Comparison of ENCODE assay signal across 8 mouse cellular contexts in genomic region chr4:128961301-128962028, GRCm38 (mm10). TPM values are rescaled to one million over a fixed set of nuclear protein-coding genes. Genes with fewer than 3 reads are reported as not detected.
DNase-seq lines count a peak whose midpoint lies in the region; ATAC-seq and TF ChIP-seq lines count a peak whose summit lies in the region.

No protein-coding gene starts in this region.

- H3K4me2 ChIP-seq in hindbrain, embryonic 15.5 days = peak overlapping the region; percentile 91
- peak overlapping the region; percentile 71 for H3K4me2 ChIP-seq in midbrain, postnatal 0 days (ENCODE audit: low read depth, low read length, poor library complexity, severe bottlenecking)

- H3K4me3 ChIP-seq in liver, adult 2 months (ENCODE audit: insufficient read depth, low read depth, low read length) = peak overlapping the region; percentile 83
- peak overlapping the region; percentile 85 for H3K4me3 ChIP-seq in hindbrain, embryonic 15.5 days
- H3K4me3 ChIP-seq in midbrain, postnatal 0 days (ENCODE audit: low read depth, low read length) = peak overlapping the region; percentile 55

- no peaks in the 10 kb centered on the region for H3K36me3 ChIP-seq in liver, adult 2 months (ENCODE audit: control insufficient read depth, insufficient read depth, low read length)
- no peaks in the 10 kb centered on the region for H3K36me3 ChIP-seq in hindbrain, embryonic 15.5 days
- H3K36me3 ChIP-seq in midbrain, postnatal 0 days (ENCODE audit: insufficient read depth, low read length) = no peaks in the 10 kb centered on the region

- H3K79me2 ChIP-seq in liver, adult 2 months (ENCODE audit: control insufficient read depth, insufficient read depth, low read length) = 0 out of 2 replicates have a peak, but pooled peaks cover 3% of the 10 kb centered on the region

- no peak for TF ChIP-seq POLR2A in liver, adult 2 months (IDR thresholded peaks at IDR 0.05; ENCODE audit: extremely low read depth, insufficient read depth, low read length)

- no peak for DNase-seq in liver, adult 2 months (ENCODE audit: extremely low read depth, low read depth, low spot score)
- DNase-seq in liver = no peak
- peak; percentile 23 for DNase-seq in embryo, embryonic 10.5 days (ENCODE audit: low spot score)
- DNase-seq in midbrain, postnatal 0 days (ENCODE audit: low spot score) = no peak
- DNase-seq in right cerebral cortex, postnatal 10 days (ENCODE audit: low spot score in 2 of 2) = no peak
- DNase-seq in layer of hippocampus, postnatal 14 days (ENCODE audit: low spot score in 2 of 2) = no peak
- no peak for DNase-seq in testis, postnatal 14 days (ENCODE audit: low spot score)

- no peaks in the 10 kb centered on the region for H3K27me3 ChIP-seq in liver, adult 2 months (ENCODE audit: control insufficient read depth, insufficient read depth, low read length)
- 0 out of 2 replicates have a peak, but pooled peaks cover 3% of the 10 kb centered on the region for H3K27me3 ChIP-seq in hindbrain, embryonic 15.5 days
- H3K27me3 ChIP-seq in midbrain, postnatal 0 days (ENCODE audit: insufficient read depth, low read length) = no peaks in the 10 kb centered on the region

- TF ChIP-seq CTCF in liver, adult 2 months (IDR thresholded peaks at IDR 0.05; ENCODE audit: low read depth, low read length) = no peak
- TF ChIP-seq CTCF in midbrain, postnatal 0 days (IDR thresholded peaks at IDR 0.05) = no peak

- ATAC-seq in hindbrain, embryonic 15.5 days (ENCODE audit: low FRiP score, low read depth) = no peak
- ATAC-seq in midbrain, postnatal 0 days (ENCODE audit: low FRiP score) = no peak

- no peaks in the 10 kb centered on the region for H3K9me3 ChIP-seq in hindbrain, embryonic 15.5 days
- no peaks in the 10 kb centered on the region for H3K9me3 ChIP-seq in midbrain, postnatal 0 days (ENCODE audit: low read length)

- no peak overlapping the region for H3K27ac ChIP-seq in liver, adult 2 months (replicated peaks; ENCODE audit: insufficient read depth, low read depth, low read length)
- no peak overlapping the region for H3K27ac ChIP-seq in hindbrain, embryonic 15.5 days (replicated peaks)
- H3K27ac ChIP-seq in midbrain, postnatal 0 days (ENCODE audit: low read depth, low read length) = no peak overlapping the region

- peaks cover 4% of the 10 kb centered on the region for H3K4me1 ChIP-seq in liver, adult 2 months (ENCODE audit: control insufficient read depth, insufficient read depth, low read length)
- peaks cover 49% of the 10 kb centered on the region for H3K4me1 ChIP-seq in hindbrain, embryonic 15.5 days (replicated peaks)
- H3K4me1 ChIP-seq in midbrain, postnatal 0 days (ENCODE audit: insufficient read depth, low read length) = peaks cover 10% of the 10 kb centered on the region

- 41% methylated on average over 16 of the region's 16 CpGs for WGBS in liver, adult 2 months
- 6% methylated on average over 16 of the region's 16 CpGs for WGBS in hindbrain, embryonic 15.5 days
- 7% methylated on average over 16 of the region's 16 CpGs for WGBS in midbrain, postnatal 0 days

- peak overlapping the region; percentile 89 for H3K9ac ChIP-seq in liver, adult 2 months (ENCODE audit: low read depth, low read length)
- peak overlapping the region; percentile 89 for H3K9ac ChIP-seq in hindbrain, embryonic 15.5 days
- peak overlapping the region; percentile 81 for H3K9ac ChIP-seq in midbrain, postnatal 0 days (replicated peaks; ENCODE audit: low read length, poor library complexity, severe bottlenecking)

RNA-seq across cellular contexts. Expression of gene Azin2, which starts 0.8 kb away (rescaled TPM):
- total RNA-seq in liver, adult 2 months (2014; rRNA removed) = 5.4 and 5.7 TPM in 2 replicates
- 0.81 and 1.7 TPM in 2 replicates for polyA plus RNA-seq in liver, adult 2 months (2012; rRNA removed)
- 17.3 and 21.9 TPM in 2 replicates for polyA plus RNA-seq in hindbrain, embryonic 15.5 days (2015; fragmentation: Nextera tagmentation; extraction: Ambion mirVana)
- 20.2 and 29.3 TPM in 2 replicates for total RNA-seq in midbrain, postnatal 0 days (2014; rRNA removed)
- polyA plus RNA-seq in midbrain, postnatal 0 days (2015; fragmentation: Nextera tagmentation; extraction: Ambion mirVana) = 21.7 and 28.5 TPM in 2 replicates
- 10 to 100 TPM; 31.1 to 33.6 TPM for total RNA-seq in layer of hippocampus, postnatal 14 days (2021)

RNA-seq across cellular contexts. Expression of gene Ak2, which starts 30.3 kb away (rescaled TPM):
- 194 and 232 TPM in 2 replicates for total RNA-seq in liver, adult 2 months (2014; rRNA removed)
- polyA plus RNA-seq in liver, adult 2 months (2012; rRNA removed) = 140 and 156 TPM in 2 replicates
- 84.8 and 93.2 TPM in 2 replicates for polyA plus RNA-seq in hindbrain, embryonic 15.5 days (2015; fragmentation: Nextera tagmentation; extraction: Ambion mirVana)
- 28.8 and 31.0 TPM in 2 replicates for total RNA-seq in midbrain, postnatal 0 days (2014; rRNA removed)
- polyA plus RNA-seq in midbrain, postnatal 0 days (2015; fragmentation: Nextera tagmentation; extraction: Ambion mirVana) = 66.0 and 67.1 TPM in 2 replicates
- total RNA-seq in layer of hippocampus, postnatal 14 days (2021) = 10 to 100 TPM; 26.1 to 28.8 TPM
